Mouse (Mus musculus) Patski (cell line): ENCODE data around the gene Drap1. TPM values are rescaled to one million over a fixed set of nuclear protein-coding genes. Genes with fewer than 3 reads are reported as not detected.
A peak's percentile ranks its signal among the peaks of the same experiment; 100 is the strongest.

Experiments used
- ATAC-seq: fragments of 100-300 bp; one replicate; pipeline ENCODE4 v1.8.0; 2021
- CTCF ChIA-PET: fragments of 350-600 bp; sonication (Branson Sonifier 250); formaldehyde crosslinking; loops from one replicate; lab custom pipeline; 2022; ENCODE audit warnings: inconsistent platforms; lab: Charles Lee
- POLR2A ChIA-PET: fragments of 350-600 bp; sonication (Branson Sonifier 250); formaldehyde crosslinking; loops from one replicate; lab custom pipeline; 2022; ENCODE audit warnings: antibody characterized with exemption, inconsistent platforms; lab: Charles Lee
- DNase-seq: peaks from one replicate; pipeline ENCODE4 v3.0.0-alpha.2; 2011; ENCODE audit warnings: low read depth, low spot score
- H3K27me3 ChIP-seq: fragments of 371-371 bp; one replicate; pipeline ENCODE4 v1.5.1; 2021
- CTCF ChIP-seq: fragments of 100-300 bp; IDR thresholded peaks from one replicate; pipeline ENCODE4 v1.5.1; 2021
- in situ Hi-C: fragments of 300-500 bp; cut with MboI; formaldehyde crosslinking; loops from 3 replicates; pipeline ENCODE4 v1.11.1; 2018; ENCODE audit warnings: low pct_unique_long_range_greater_than_20kb, mixed read lengths
- polyA plus RNA-seq: library from polyadenylated mRNA; unstranded; gene quantifications from one replicate; pipeline ENCODE4 v1.2.3, GENCODE M21; 2021

Drap1 gene
- polyA plus RNA-seq, 1 experiment from 2014 or later, result 251 TPM

DNA sequence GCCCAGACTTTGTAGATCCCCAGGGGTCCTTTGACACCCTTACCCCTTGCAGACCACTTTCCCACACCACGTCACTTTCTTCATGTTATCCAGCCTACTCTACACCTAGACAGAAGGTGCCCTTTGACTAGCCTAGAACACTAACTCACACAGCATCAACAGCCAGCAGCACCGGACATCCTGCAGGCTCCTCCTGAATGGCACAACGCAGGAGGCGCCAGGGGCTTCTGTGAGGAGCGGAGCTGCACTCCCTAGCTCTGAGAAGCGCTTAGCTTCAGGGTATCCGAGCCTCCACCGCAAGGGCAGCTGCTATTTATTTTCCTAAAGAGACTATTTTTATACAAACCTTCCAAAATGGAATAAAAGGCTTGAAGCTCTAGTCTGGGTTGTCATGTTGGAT, 30.8 kb upstream of the Drap1 start:
- DNase-seq, result no peak
- in situ Hi-C loops, result no loop called here
- no peaks in the 10 kb centered on the region for H3K27me3 ChIP-seq
- POLR2A ChIA-PET, result interaction anchor here (1.4 to 4.2 kb wide), 4 partner anchors 8 to 113 kb away, joined by 3 to 30 read pairs (median 20); partner anchors contain the start of genes Fosl1 and Mus81
- no peak for TF ChIP-seq CTCF
- ATAC-seq, result no peak
- CTCF ChIA-PET, result interaction anchor here (2.6 to 6.6 kb wide), 2 partner anchors 23 to 26 kb away, joined by 12 to 62 read pairs; no protein-coding TSS in a partner anchor

DNA sequence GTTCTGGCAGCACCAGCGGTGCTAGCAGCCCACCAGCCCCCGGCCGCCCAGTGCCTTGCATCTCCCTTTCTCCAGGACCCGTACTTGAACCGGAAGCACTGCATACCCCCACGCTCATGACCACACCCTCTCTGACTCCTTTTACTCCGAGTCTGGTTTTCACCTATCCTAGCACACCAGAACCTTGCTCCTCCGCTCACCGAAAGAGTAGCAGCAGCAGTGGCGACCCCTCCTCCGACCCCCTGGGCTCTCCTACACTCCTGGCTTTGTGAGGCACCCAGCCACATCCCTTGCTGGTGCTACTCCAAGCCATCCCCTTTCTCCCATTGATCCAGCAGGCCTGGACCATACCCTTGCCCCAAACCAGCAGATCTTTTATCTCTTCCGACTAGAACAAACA, 30.3 kb upstream of the Drap1 start:
- no peaks in the 10 kb centered on the region for H3K27me3 ChIP-seq
- ATAC-seq (no peak), DNase-seq (no peak)
- no peak for TF ChIP-seq CTCF
- CTCF ChIA-PET, result interaction anchor here (1.0 to 6.6 kb wide), 3 partner anchors 11 to 22 kb away, joined by 3 to 62 read pairs (median 3); no protein-coding TSS in a partner anchor
- in situ Hi-C loops, result no loop called here
- POLR2A ChIA-PET, result interaction anchor here (2.7 to 4.2 kb wide), 3 partner anchors 7 to 33 kb away, joined by 16 to 30 read pairs (median 24); partner anchors contain the start of genes Fosl1 and Mus81

DNA sequence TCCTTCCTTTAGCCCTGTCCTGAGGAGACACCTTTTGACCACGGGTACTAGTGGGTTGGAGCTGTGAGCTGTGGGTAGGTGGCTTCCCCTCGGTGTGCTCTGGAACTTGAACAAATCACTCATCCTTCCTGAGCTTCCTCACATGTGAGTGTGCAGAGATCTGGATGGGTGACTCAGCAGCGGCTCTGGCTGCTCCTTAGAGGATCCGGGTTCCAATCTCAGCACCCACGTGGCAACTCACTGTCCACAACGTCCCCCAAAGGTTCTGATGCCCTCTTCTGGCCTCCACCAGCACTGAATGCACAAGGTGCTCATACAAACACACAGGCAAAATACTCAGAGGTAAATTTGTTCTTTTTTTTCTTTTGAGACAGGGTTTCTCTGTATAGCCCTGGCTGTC, 27.0 kb upstream of the Drap1 start:
- POLR2A ChIA-PET, result interaction anchor here (1.1 to 3.5 kb wide), 2 partner anchors 18 to 33 kb away, joined by 6 to 16 read pairs; no protein-coding TSS in a partner anchor
- CTCF ChIA-PET, result interaction anchor here (1.4 to 2.1 kb wide), 5 partner anchors 10 to 77 kb away, joined by 3 to 9 read pairs (median 4); partner anchors contain the start of gene Mus81
- no peak for DNase-seq
- no peak for TF ChIP-seq CTCF
- ATAC-seq, result no peak
- in situ Hi-C loops, result no loop called here
- H3K27me3 ChIP-seq, result no peaks in the 10 kb centered on the region

DNA sequence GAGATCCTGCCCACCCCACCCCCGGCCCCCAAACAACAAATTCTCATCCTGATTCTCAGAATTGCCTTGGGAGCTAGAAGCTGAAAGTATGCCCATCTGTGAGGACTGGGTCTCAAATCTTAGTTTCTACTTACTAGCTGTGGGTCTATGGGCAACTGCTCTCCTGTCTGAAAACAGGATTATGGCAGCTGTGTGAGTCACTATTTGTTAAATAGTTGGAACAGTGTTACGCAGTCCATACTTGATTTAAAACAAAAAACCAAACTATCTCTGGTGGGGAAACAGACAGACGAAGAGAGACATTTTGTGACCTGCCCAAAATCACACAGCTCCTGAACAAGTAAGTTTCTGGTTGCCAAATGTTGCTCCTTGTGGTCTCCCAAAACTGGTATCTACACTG, 24.9 kb upstream of the Drap1 start:
- no peaks in the 10 kb centered on the region for H3K27me3 ChIP-seq
- POLR2A ChIA-PET, result interaction anchor here (0.6 to 3.5 kb wide), 3 partner anchors 16 to 24 kb away, joined by 3 to 16 read pairs (median 8); no protein-coding TSS in a partner anchor
- ATAC-seq (no peak), DNase-seq (no peak)
- in situ Hi-C loops, result no loop called here
- TF ChIP-seq CTCF, result no peak
- CTCF ChIA-PET, result interaction anchor here (1.1 to 7.2 kb wide), 2 partner anchors 17 to 22 kb away, joined by 4 to 64 read pairs; no protein-coding TSS in a partner anchor

DNA sequence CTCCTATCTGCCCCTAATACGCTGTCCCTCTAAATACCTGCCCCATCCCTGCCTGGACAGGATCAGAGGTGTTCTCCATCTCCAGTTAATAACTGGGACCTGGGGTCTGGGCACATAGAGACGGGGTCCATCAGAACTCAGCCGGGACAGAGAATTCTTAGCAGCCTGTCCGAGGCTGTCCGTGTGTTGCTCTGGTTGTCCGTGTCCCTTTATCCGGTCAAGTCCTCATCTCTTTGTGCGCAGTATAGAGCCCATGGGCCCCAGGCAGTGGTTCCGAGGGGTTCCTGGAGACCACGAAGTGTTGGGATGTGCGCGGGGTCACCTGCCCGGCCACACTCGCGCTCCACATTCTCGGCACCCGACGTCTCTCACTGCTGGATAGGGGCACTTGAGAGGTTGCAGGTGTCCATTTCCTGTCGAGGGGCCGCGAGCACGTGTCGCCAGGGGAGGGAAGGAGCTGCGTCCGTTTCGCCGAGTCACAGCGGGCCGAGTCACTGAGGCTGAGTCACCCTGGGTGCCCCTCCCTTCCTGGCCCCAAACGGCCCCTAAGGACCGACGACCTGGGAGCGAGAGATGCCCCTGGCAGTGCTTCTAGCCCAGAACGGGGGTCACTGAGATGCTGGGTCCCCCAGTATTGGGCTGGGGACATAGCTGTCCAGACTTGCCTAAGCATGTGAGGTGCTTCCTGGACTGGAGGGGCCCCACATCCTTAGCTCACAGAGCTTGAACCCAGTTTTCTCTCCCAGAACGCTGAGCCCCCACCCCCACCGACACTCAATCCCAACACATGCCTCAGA, 23.8 kb upstream of the Drap1 start:
- ChIA-PET POLR2A (interaction anchor here (1.2 to 3.5 kb wide), 5 partner anchors 8 to 23 kb away, joined by 3 to 16 read pairs (median 8); partner anchors contain the start of gene Ccdc85b), CTCF (interaction anchor here (1.1 to 7.2 kb wide), 4 partner anchors 9 to 21 kb away, joined by 3 to 64 read pairs (median 9); partner anchors contain the start of gene Ccdc85b)
- no peak for ATAC-seq
- H3K27me3 ChIP-seq, result no peaks in the 10 kb centered on the region
- no peak for DNase-seq
- in situ Hi-C loops, result no loop called here
- TF ChIP-seq CTCF, result no peak

DNA sequence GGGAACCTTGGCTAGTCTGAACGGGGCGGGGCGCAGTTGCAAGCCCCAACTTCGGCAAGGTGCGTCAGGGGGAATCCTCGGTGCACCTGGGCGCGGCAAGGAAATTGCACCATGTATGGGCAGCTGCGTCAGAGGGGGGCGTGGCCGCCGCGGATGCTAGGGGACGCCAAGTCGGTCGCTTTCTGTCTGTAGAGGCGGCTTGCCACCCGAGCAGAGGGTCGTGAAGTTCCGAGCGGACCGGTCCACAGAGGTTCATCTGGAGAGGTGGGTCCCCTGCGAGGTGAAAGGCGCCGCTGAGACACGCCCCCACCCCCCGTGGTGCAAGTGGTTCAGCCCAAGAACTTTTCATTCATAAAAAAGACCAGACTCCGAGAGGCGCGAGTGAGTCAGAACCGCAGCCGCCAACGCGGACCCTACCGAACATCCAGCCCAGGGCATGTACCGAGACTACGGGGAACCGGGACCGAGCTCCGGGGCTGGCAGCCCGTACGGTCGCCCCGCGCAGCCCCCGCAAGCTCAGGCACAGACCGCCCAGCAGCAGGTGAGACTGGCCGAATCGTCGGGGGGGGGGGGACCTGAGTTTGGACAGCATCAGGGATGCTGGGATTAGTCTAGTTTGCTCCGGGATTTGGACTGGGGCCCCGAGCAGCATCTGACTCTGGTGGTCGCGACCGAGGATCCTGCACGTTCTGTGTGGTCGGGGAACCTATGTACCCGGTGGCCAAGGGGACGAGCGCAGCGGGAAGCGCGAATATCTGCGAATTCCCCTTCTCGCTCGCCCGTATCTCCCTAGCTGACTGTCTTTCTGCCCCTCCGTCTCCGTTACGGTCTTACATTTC, 23.0 kb upstream of the Drap1 start, which contains the start of gene Fosl1:
Gene Fosl1, plus strand, starts transcription at position 33 of the 839 bp plus-strand sequence.
- ChIA-PET CTCF (interaction anchor here (1.1 to 7.2 kb wide), 3 partner anchors 9 to 16 kb away, joined by 3 to 64 read pairs (median 14); partner anchors contain the start of gene Ccdc85b), POLR2A (interaction anchor here (1.2 to 2.8 kb wide), 5 partner anchors 9 to 22 kb away, joined by 3 to 16 read pairs (median 4); partner anchors contain the start of gene Ccdc85b)
- ATAC-seq (peak; percentile 15), DNase-seq (no peak)
- in situ Hi-C loops, result no loop called here
- H3K27me3 ChIP-seq, result no peaks in the 10 kb centered on the region
- TF ChIP-seq CTCF, result no peak

DNA sequence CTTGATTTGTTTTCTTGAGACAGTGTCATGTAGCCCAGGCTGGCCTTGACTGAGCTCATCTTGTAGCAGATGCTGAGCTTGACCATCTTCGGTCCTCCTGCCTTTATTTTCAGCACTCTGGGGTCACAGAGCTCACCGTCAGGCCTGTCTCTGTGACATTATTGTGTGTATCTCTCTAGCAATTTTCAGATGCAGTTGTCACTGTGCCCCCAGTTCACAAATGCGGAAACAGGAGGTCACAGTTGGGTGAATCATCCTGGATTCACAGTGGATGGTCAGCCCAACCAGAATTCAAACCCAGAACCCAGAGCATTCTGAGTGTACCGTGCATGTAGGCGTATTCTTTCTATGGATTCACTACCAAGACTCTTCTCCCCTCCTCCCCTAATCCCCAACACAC, 21.0 kb upstream of the Drap1 start:
- TF ChIP-seq CTCF, result no peak
- ChIA-PET POLR2A (interaction anchor here (0.6 to 1.7 kb wide), 4 partner anchors 9 to 510 kb away, joined by 3 to 9 read pairs (median 6); partner anchors contain the start of gene Ccdc85b), CTCF (interaction anchor here (0.9 to 7.2 kb wide), 6 partner anchors 11 to 42 kb away, joined by 3 to 64 read pairs (median 8); partner anchors contain the start of genes Ccdc85b, Fibp and Mus81)
- in situ Hi-C loops, result no loop called here
- ATAC-seq (no peak), DNase-seq (no peak)
- H3K27me3 ChIP-seq, result no peaks in the 10 kb centered on the region

DNA sequence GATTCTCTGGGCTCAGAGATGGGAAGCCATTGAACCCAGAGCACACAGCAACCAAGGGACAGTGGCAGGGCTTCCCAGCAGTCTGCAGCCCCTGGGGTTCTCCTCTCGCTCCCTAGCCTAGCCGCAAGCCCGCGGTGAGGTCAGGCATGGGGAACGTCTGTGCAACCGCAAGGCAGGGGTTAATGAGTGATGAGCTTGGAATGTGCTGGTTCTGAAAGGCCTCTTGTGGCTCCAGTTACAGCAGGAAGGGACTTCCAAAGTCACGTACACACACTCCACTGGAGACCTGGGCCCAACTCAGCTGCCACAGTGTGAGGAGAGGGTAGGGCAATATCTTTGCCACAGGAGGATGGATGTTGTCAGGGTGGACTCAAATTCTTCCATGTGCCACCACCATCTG, 20.2 kb upstream of the Drap1 start:
- ATAC-seq (peak; percentile 75), DNase-seq (no peak)
- H3K27me3 ChIP-seq, result no peaks in the 10 kb centered on the region
- in situ Hi-C loops, result no loop called here
- TF ChIP-seq CTCF, result no peak
- POLR2A ChIA-PET, result interaction anchor here (0.6 to 1.7 kb wide), 3 partner anchors 9 to 510 kb away, joined by 3 to 9 read pairs (median 5); partner anchors contain the start of gene Ccdc85b
- CTCF ChIA-PET, result interaction anchor here (0.9 to 7.2 kb wide), 7 partner anchors 9 to 43 kb away, joined by 3 to 64 read pairs (median 7); partner anchors contain the start of genes Ccdc85b, Fibp and Mus81

DNA sequence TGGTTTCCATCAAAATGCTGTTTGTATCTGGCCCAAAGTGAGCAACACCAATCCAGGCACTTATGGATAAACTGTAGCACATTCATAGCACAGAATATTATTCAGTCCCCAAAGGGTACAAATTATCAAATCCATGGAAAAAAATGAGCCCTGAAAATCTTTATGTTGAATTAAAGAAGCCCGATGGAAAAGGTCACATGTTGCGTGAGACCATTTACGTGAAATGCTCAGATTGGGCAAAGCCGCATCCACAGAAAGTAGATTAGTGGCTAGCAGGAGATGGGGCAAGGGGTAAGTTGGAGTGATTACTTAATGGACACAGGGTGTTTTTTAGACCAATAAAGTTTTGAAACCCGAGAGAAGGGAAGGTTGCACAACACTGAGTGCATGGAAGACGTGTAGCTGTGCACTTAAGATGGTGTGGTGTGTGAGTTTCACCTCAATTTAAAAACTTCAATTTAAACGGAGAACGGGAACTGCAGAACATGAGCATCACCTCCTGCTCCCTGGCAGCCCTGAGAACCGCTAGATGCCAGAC, 19.7 kb upstream of the Drap1 start:
- no peaks in the 10 kb centered on the region for H3K27me3 ChIP-seq
- DNase-seq (no peak), ATAC-seq (no peak)
- ChIA-PET CTCF (interaction anchor here (1.4 to 7.2 kb wide), 3 partner anchors 10 to 43 kb away, joined by 3 to 64 read pairs (median 8); partner anchors contain the start of gene Mus81), POLR2A (interaction anchor here (1.7 kb wide), 1 partner anchor 13 kb away, joined by 9 read pairs; the partner anchor contains the start of gene Ccdc85b)
- in situ Hi-C loops, result no loop called here
- TF ChIP-seq CTCF, result no peak
